Mouse (Mus musculus) left cerebral cortex, adult 11 months (tissue): ENCODE data around the gene Sly.
"Not testable (repeated sequence)": the region's sequence is repeated elsewhere in the genome, so short reads cannot be mapped to it uniquely, and the experiment has no call there.

Experiments used
- DNase-seq: peaks from one replicate; pipeline ENCODE4 v3.0.0; 2022; ENCODE audit warnings: low spot score

The Sly gene

GRCm38 (mm10) chrY:57186888-57187287, at the start of gene Sly:
Gene Sly, plus strand, starts transcription at chrY:57187188.
- DNase-seq, result not testable (repeated sequence)
